Mouse (Mus musculus) adrenal gland, postnatal 36 days (tissue): Measurements from ENCODE around the gene Rps6ka1. TPM values are rescaled to one million over a fixed set of nuclear protein-coding genes. Genes with fewer than 3 reads are reported as not detected.

ENCODE experiments used
- DNase-seq, 2 experiments: peaks; one replicate each; pipeline ENCODE4 v3.0.0; 2021; ENCODE audit warnings: mixed read lengths in 1 of 2
- total RNA-seq, 2 experiments: library from RNA; stranded (reverse); gene quantifications; 2 replicates each; pipeline ENCODE4 v1.2.3; 2021

Gene Rps6ka1
- total RNA-seq, 2 experiments from 2014 or later: 13.6 to 18.1 TPM

GRCm38 (mm10) chr4:133820806-133821560 is 66.6 kb downstream of the Rps6ka1 start:
- no peak for DNase-seq

GRCm38 (mm10) chr4:133820166-133820565 is 67.4 kb downstream of the Rps6ka1 start:
- DNase-seq: no peak

- no peak for DNase-seq
Measured at GRCm38 (mm10) chr4:133817356-133817755, 70.2 kb downstream of the Rps6ka1 start.

GRCm38 (mm10) chr4:133816504-133816875 is 71.1 kb downstream of the Rps6ka1 start:
- no peak for DNase-seq

- no peak for DNase-seq
Measured at GRCm38 (mm10) chr4:133815635-133816503, 71.7 kb downstream of the Rps6ka1 start.

- DNase-seq: peak; percentile 48 to 57
Measured at GRCm38 (mm10) chr4:133814804-133815515, 72.6 kb downstream of the Rps6ka1 start.

- peak; percentile 88 to 94 for DNase-seq
Measured at GRCm38 (mm10) chr4:133813992-133814803, 73.4 kb downstream of the Rps6ka1 start.

GRCm38 (mm10) chr4:133813174-133813991 is 74.2 kb downstream of the Rps6ka1 start:
- DNase-seq: peak; percentile 97 to 98

- DNase-seq: peak in 1 of 2 experiments; percentile 32
Measured at GRCm38 (mm10) chr4:133804401-133805263, 83.0 kb downstream of the Rps6ka1 start.

GRCm38 (mm10) chr4:133800589-133800988 is 87.0 kb downstream of the Rps6ka1 start:
- DNase-seq: no peak

Other genes starting within 250 kb of the Rps6ka1 start
- gene Zdhhc18, start 237.6 kb downstream of the Rps6ka1 start, total RNA-seq: 10 to 100 TPM; 15.2 to 24.9 TPM
- gene Pigv, start 215.2 kb downstream of the Rps6ka1 start, total RNA-seq: 10 to 100 TPM; 17.7 to 20.8 TPM
- 10 to 100 TPM; 51.8 to 54.7 TPM for gene Arid1a, start 131.0 kb downstream of the Rps6ka1 start, total RNA-seq
- 100 to 1,000 TPM; 130 to 337 TPM for gene Hmgn2, start 80.9 kb upstream of the Rps6ka1 start, total RNA-seq
- 10 to 100 TPM; 42.8 to 53.9 TPM for gene Dhdds, start 113.1 kb upstream of the Rps6ka1 start, total RNA-seq
- not detected for gene Lin28a, start 131.0 kb upstream of the Rps6ka1 start, total RNA-seq
- gene Zfp683, start 166.0 kb upstream of the Rps6ka1 start, total RNA-seq: not detected
- not detected for gene Crybg2, start 173.0 kb upstream of the Rps6ka1 start, total RNA-seq
- gene Cd52, start 207.3 kb upstream of the Rps6ka1 start, total RNA-seq: 10 to 100 TPM; 10.9 to 12.0 TPM
- gene Ubxn11, start 214.8 kb upstream of the Rps6ka1 start, total RNA-seq: 1 to 10 TPM; 5.2 to 8.5 TPM
- gene Sh3bgrl3, start 241.0 kb upstream of the Rps6ka1 start, total RNA-seq: 10 to 100 TPM; 66.8 to 86.5 TPM